Mouse (Mus musculus) layer of hippocampus, adult 9-10 months (tissue): ENCODE data around the gene D6Ertd527e.

Source experiments
- DNase-seq: peaks from one replicate; pipeline ENCODE4 v3.0.0; 2022; ENCODE audit warnings: low spot score

D6Ertd527e gene

DNA sequence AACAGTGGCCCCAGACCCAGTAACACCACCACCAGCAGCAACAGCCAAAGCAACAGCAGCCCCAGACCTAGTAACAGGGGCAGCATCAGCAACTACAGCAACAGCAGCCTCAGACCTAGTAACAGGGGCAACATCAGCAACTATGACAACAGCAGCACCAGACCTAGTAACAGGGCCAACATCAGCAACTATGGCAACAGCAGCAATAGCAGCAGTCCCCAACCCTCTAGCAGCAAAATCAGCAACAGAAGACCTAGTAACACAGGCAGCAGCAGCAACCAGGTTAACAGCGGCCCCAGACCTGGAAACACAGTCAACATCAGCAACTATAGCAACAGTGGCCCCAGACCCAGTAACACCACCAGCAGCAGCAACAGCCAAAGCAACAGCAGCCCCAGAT lies 6.9 kb downstream of the D6Ertd527e start:
- DNase-seq: no peak

GRCm38 (mm10) chr6:87112125-87112524 lies 7.6 kb downstream of the D6Ertd527e start:
- DNase-seq: no peak

DNA sequence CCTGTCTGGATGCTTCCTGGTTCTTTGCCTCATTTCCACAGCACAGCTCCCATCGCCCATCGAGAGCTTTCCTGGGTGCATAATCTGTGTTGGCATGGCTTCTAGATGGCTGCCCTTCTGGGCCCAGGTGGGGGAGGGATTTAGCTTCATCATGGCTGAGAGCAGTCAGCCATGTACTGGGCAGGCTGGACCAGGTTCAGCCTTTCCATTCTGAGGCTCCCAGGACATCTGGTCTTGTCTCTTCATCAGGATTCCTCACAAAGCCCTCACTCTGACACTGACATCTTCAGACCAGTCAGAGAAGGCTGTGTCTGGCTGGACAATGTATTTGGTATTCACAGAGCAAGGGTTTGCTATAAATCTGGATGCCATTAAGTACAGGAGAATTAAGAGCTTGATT lies 11.4 kb downstream of the D6Ertd527e start:
- no peak for DNase-seq

DNA sequence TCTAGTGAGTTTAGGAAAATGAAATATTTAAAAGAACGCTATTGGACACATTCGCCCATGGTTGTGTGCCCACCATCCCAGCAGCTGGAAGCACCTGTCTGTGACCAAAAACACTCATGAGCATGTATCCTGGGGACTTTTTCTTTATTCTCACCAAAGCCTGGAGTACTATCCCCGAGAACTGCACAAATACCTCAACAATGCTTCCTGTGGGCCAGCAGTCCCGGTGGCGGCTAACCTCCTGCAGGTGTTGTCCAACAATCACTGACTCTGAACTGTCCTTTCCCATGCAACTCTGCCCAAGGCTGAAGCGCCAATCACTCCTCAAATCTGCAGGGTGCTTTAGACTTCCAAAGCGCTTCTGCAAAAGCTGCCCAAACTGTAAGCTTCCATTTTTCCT lies 12.1 kb downstream of the D6Ertd527e start:
- DNase-seq: no peak

DNA sequence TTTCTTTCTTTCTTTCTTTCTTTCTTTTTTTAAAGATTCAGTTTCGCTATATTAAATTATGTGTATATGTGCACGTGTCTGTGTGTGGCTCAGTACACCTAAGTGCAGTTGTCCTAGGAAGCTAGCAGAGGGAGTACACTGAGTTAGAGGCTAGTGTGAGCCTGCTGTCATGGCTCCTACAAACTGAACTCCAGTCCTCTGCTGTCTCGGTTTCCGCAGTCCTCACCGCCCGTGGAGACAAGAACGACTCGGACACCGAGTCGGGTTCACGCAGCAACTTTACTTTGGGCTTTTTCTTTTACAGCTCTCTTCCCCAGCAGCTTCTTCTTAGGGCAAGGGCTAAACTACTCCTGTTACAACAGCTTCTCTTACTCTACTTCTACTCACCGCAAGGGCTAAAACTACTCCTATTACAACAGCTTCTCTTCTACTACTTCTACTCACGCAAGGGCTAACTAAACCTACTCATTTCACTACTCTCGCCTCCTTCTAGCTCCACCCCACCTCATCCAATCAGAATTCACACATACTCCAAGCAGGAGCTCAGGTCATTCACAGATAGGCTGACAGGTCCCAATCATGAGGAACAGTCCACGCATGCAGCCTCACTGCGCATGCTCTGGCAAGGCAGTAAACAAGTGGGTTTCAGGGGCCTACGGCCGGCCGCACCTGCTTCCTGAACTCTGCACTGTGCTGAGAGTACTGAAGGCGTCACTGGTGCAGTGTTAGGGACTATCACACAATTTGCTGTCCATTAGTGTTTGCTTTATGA lies 14.7 kb downstream of the D6Ertd527e start:
- no peak for DNase-seq

DNA sequence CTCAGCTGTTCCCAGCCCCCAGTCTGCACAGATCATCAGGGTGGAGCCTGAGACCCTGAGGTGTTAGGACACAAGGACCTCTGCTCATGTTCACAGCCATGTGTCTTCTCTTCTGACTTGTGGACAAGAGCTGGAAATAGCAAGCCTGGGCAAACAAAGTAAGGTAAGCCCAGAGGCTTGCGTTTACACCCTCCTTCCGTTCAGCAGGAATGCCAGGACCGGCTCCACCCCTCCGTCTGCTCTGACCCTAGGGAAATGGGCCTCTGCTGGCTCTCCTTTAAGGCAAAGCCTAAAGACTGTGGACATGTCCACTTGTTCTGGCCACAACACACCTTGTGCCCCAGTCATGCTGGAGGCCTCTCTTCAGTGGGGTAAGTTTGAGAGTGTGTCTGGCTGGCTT lies 15.4 kb downstream of the D6Ertd527e start:
- DNase-seq: no peak

- no peak for DNase-seq
Observed at GRCm38 (mm10) chr6:87120661-87121060, 16.1 kb downstream of the D6Ertd527e start.

DNA sequence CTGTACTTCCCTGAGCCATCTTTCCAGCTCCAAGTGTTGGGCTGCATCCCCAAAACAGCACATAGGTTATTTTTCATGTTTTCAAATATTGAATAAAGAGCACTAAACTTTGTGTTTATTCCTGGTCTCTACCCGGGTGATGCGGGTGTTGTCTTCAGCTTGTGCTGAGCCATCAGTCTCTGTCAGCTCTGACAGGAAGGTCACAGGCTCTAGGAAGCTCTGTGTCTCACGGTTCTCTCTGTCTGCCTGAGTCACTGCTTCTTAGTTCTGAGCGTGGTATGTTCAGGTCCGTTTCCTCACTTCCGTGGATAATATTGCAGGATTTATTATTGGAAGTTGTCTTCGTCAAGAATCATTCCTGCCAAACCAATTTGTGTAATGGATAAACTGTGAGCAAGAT lies 17.4 kb downstream of the D6Ertd527e start:
- no peak for DNase-seq

GRCm38 (mm10) chr6:87123406-87123805 lies 18.9 kb downstream of the D6Ertd527e start:
- DNase-seq: no peak

- no peak for DNase-seq
Observed at GRCm38 (mm10) chr6:87123973-87124372, 19.4 kb downstream of the D6Ertd527e start.

DNA sequence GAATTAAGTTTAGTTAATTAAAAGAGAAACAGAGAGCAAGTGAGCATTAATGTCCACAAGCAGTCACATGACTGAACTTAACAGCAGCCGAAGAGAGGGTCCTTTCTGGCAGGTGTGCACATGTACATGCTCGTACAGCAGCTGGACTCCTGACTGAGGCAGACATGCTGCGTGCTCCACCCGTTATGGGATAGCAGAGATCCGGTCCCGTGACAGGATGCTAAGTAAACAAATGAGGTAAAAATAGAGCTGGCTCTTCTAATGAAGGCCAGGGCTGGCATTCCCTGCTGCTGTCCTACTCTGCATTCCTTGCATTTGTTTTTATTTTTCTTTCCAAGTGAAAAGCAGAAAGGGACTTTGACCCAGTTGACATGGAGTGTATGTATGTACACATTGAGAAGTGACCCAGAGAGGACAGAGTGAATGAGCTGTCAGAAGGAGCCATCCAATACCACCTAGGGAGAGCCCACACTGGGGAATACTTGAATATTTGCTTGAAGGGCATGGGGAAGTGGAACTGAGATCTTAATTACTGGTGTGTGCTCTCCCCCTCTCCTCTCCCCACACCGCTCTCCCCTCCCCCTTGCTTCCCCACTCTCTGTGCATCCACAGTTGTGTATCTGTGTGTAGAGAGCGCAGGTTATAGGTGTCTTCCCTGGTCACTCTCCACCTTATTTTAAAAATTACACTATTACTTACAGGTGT lies 22.7 kb downstream of the D6Ertd527e start:
- DNase-seq: no peak

GRCm38 (mm10) chr6:87129861-87130260 lies 25.3 kb downstream of the D6Ertd527e start:
- DNase-seq: no peak

DNA sequence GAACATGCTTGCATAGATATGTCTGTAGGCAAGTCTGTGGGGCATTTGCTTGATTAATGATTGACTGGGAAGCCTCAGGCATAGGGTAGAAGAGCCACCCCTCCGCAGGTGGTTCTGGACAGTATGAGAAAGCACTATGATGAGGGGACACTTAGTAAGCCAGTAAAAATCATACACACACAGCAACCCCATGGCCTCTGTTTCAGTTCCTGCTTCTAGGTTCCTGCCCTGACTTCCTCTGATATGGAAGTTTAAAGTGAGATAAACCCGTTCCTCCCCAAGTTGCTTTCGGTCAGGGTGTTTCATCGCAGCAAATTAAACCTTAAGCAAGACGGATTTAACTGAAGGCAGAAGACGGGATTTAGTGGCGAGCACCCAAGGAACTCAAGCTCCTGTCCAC lies 26.1 kb downstream of the D6Ertd527e start:
- no peak for DNase-seq

- DNase-seq: no peak
Observed at GRCm38 (mm10) chr6:87131078-87131477, 26.5 kb downstream of the D6Ertd527e start.

DNA sequence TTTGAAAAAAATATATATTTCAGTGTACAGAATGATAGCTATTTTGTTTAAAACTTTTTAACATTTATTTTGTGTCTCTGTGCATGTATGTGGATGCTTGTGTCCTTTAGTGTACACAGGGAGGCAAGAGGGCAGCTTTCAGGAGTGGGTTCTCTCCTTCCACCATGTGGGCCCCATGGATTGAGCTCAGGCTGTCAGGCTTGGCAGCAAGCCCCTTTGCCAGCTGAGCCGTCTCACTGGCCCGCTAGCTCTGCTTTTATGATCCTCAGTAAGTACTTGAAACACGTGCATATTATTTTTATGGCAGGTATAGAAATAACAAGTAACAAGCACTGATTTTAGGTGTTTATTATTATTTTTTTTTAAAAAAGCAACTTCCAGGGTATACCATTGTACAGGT lies 29.0 kb downstream of the D6Ertd527e start:
- DNase-seq: no peak

- no peak for DNase-seq
Observed at GRCm38 (mm10) chr6:87133966-87134546, 29.5 kb downstream of the D6Ertd527e start.

- DNase-seq: no peak
Observed at GRCm38 (mm10) chr6:87138479-87138878, 33.9 kb downstream of the D6Ertd527e start.

- no peak for DNase-seq
Observed at GRCm38 (mm10) chr6:87139796-87140553, 35.4 kb downstream of the D6Ertd527e start.

- no peak for DNase-seq
Observed at GRCm38 (mm10) chr6:87142239-87142638, 37.7 kb downstream of the D6Ertd527e start.

GRCm38 (mm10) chr6:87143594-87143993 lies 39.0 kb downstream of the D6Ertd527e start:
- DNase-seq: no peak

- no peak for DNase-seq
Observed at GRCm38 (mm10) chr6:87147921-87148320, 43.4 kb downstream of the D6Ertd527e start.

DNA sequence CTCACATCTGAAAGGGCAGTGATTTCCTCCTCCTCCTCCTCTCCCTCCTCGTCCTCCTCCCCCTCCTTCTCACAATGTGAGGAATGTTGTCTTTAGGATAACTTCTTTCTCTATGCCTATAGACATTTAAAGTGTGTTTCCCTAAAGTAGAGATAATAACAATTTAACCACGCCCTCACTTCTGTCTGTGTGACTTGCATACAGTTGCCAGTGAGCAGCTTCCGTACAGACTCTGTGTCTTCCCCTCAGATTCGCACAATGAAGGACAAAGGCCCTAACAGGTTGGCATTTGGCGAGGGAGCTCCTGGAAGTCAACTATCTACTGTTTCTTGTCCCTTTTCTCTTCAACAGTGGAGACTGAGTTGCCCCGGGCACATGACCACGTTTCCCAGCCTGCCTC lies 45.9 kb downstream of the D6Ertd527e start:
- no peak for DNase-seq

- DNase-seq: no peak
Observed at GRCm38 (mm10) chr6:87151427-87151826, 46.9 kb downstream of the D6Ertd527e start.
